Mouse (Mus musculus) layer of hippocampus, adult 11-12 months (tissue): ENCODE results near the gene Adam12.

Experiments
- DNase-seq: peaks from one replicate; pipeline ENCODE4 v3.0.0; 2022; ENCODE audit warnings: low spot score

Adam12 gene

DNA sequence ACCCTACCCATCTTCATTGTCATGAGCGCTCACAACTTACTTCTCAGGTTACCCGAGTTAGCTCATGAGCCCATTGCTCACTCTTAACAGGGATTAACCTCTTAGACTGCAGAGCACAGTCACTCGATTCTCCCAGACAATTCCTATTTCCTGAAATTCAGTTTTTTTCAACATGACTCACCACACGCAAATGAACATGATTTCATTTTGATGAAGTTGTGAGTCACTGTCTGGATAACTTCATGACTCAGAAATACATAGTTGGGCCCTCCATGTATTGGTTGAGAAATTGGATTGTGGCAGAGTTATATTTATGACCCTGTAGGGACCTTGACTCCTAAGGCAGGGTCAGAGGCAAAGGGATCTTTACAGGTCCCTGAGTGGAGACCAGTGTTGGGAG, 230.4 kb downstream of the Adam12 start:
- no peak for DNase-seq

DNA sequence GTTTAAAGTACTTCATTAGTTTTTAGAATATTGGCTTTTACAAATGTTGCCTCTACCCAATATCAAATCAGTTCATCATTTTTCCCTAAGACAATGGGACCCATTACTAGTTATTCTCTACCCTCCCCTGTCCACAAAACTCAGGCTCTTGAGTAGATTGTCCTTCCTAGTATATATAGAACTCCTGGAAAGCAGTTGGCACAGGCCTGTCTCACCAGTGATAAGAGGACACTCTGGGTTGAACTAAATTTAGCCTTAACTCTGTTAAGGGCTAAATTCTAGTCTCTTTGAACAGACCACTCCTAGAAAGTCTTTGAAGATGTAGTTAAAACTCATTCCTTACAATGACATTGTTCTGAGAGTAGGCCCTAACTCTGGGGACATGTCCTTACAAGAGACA, 241.0 kb downstream of the Adam12 start:
- no peak for DNase-seq

DNA sequence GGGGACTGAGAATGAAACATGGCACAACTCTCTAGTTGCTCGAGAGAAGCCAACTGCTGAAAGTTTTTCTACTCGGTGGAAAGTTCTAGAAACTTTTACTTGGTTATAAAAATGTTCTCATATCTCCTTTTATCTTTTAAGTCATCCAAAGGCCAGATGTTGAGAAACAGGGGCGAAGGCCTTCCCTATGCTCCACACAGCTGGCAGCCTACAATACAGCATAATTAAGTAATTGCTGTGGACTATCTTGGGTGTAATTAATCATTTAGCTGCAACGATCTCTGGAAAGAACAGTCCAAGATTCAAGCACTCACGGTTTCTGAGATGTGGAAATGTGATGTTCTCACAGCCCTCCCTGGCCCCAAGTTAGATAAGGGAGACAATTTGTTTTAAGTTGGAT, 243.6 kb downstream of the Adam12 start:
- DNase-seq: no peak

GRCm38 (mm10) chr7:133986201-133986600, 245.7 kb downstream of the Adam12 start:
- peak; percentile 26 for DNase-seq

DNA sequence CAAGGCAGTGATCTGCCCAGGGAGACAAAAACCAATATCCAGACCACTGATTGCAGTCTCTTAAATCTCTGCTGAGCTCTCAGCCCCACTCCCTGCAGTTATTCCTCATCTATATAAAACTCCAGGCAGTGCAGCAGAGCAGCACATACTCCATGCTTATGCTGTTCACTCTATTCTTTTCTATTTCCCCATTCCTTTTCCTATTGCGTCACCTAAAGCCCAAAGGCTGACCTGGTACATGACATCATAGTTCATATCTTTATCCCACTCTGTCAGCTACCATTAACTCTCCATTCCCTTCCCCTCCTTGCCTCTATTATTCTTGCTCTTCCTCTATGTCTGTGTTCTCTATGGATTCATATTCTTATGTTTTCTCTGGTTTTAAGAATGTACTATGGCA, 246.3 kb downstream of the Adam12 start:
- no peak for DNase-seq

GRCm38 (mm10) chr7:133976388-133977122, 255.4 kb downstream of the Adam12 start:
- no peak for DNase-seq

GRCm38 (mm10) chr7:133971086-133971485, 260.9 kb downstream of the Adam12 start:
- no peak for DNase-seq

DNA sequence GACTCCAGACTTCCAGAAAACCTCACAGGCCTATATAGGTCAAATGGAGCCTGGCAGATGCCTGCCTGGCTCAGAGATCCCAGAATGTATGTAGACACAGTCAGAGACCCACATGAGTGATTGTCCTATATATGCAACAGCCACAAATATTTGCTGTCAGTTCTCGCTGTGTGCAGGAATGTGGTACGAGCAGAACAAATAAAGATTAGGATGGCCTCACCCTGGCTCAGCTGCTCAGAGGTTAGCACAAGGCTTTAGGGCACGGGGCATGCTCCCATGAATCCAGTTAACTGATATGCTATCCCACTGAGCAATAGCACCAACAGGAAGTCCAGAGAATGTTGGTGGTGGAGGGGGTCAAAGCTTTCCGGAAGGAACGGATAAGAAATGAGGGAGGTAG, 261.5 kb downstream of the Adam12 start:
- no peak for DNase-seq

DNA sequence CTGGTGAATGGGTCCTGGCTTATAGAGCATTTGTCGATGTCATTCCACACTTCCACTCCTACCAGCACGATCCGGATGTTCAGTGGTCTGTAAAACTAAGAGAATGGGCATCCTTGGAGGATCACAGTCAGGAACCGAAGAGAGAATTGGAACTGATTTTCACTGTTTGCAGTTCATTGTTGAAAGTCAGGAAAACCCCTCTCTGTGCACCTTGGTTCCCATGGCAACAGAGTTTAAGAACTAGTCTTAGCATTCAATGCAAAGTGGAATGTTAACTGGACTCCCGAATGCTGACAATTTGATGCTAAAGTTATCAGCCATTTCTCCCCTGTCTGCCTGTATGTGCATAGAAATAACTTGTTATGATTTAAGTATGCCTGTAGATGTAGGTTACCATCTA, 264.0 kb downstream of the Adam12 start:
- no peak for DNase-seq

DNA sequence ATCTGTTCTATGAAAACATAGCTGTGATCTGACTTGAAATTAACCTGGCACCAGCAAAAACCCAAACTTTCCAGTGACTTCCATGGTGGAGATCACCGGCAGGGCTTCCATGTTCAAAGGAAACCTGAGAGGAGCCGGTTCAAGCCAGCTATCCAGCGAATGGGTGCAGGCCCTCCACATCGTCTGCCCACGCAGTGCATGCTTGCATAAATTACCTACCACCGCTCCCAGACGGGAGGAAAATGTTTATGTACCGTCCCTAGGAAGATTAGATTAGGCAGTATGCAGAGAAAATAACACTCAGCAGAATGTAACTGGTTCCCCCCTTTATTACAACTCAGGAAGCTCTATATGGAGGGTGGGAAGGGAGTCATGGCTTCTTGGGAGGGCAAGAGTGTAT, 268.4 kb downstream of the Adam12 start:
- DNase-seq: no peak

- peak; percentile 45 for DNase-seq
These were observed 272.7 kb downstream of the Adam12 start for GRCm38 (mm10) chr7:133959200-133959599.

DNA sequence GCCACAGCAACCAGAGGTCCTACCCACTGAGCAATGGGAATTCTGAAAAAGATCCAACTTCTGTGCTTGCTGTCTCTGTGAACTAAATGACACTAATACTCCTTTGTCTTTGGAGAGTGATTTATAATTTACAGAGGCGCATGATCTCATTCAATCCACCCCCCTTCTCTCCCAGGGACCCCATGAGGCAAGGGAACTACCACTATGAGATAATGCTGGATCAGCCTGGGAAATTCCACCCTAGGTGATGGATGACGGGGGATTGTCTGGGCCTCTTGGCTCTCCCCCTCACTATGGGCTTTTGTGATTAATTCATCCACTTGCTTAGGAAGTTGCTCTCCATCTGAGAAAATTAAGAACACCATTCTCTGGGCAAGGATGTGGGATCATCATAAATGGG, 274.1 kb downstream of the Adam12 start:
- DNase-seq: no peak

- DNase-seq: no peak
These were observed 277.5 kb downstream of the Adam12 start for GRCm38 (mm10) chr7:133954111-133955091.

DNA sequence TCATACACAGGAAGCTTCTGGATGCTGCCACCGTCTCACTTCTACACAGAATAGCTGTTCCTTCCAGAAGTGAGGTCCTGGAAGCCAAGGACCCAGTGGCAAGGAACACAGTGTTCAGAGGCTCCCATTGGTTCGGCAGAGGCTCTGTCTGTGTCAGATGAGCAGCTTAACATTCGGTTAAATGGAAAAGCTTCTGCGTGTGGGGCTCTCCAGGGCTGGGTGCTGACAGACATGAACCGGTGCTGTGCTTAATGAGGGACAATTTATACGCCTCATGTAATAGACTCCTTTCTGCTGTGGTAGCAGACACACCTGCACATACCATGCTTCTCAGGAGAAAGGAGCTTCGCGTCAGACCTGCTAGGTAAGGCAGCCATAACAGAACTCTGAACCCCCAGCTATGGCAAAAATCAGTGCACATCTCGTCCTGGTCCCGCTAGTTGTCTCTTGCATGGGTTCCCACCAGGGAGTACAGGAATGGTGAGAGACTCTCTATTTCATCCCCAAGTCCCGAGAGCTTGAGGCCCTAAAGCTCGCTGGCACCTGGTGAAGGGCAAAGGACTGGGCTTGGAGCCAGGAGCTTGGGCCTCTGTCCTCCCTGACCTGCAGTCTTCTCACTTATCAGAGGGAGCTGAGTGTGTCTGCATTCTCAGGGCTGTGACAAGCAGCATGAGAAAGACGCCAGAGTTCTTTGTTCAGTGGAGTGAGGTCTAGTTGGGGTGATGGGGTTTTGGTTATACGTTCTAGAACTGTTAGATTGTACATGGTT, 280.0 kb downstream of the Adam12 start:
- no peak for DNase-seq

GRCm38 (mm10) chr7:133947360-133947759, 284.6 kb downstream of the Adam12 start:
- no peak for DNase-seq

- no peak for DNase-seq
These were observed 285.1 kb downstream of the Adam12 start for GRCm38 (mm10) chr7:133946757-133947345.

DNA sequence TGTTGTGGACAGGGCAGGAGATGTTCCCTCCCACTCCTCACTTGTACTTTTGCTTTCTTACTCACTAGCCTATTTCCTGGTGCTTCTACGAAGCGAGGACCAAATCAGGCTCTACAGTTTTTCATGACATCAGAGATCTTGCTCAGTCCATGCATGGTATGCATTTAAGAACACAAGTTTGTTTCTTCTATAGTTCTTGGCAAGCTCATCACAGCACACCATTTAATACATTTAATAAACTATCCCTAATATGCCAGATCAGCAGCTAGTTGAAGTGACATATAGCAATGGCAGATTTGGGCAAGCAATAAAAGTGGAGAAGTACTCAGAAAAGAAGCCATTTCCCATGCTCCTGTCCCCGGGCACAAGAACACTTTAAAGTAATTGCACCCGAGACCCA, 285.8 kb downstream of the Adam12 start:
- no peak for DNase-seq

- DNase-seq: no peak
These were observed 291.5 kb downstream of the Adam12 start for GRCm38 (mm10) chr7:133940405-133940804.

GRCm38 (mm10) chr7:133937473-133937872, 294.5 kb downstream of the Adam12 start:
- no peak for DNase-seq

DNA sequence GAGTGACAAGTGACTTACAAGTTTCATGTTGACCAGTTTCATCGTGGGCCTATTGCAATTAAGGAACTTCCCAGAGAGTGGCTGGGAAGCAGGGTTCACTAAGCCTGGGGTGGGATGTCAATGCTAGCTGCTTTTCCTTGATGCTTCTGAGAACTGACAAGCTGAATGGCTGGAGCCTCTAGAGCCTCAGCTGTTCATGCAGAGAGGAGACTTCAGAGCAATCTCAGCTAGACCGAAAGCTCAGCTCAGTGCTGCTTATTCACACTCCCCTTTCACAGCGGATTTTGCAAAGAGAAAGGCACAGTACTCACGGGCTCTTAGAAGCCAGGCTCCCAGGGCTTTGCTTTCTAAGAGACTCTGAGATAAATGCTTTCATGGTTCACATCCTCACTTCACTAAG, 295.6 kb downstream of the Adam12 start:
- no peak for DNase-seq

DNA sequence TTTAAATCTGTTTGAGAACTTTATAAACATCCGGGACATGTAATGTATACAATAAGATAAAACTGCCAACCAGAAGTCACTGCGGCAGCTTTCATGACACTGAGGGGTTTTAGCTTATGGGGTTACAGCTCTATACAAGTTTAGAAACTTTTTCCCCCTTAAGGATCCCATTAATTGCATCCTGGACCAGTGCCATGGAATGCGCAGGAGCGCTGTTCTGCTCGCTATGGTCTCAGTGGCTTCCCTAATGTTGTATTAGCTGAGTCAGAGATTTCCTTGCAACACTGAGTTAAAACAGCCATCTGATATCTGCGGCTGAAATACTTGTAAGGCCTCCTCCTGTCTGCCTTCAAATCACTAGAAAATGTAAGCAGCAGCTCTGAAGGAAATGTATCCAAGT, 298.6 kb downstream of the Adam12 start:
- DNase-seq: no peak

- no peak for DNase-seq
These were observed 300.5 kb downstream of the Adam12 start for GRCm38 (mm10) chr7:133931481-133931880.
